Mouse (Mus musculus) liver (tissue): ENCODE results near the gene Hps4.

Source experiments
- DNase-seq: peaks from one replicate; pipeline ENCODE4 v3.0.0-alpha.2; 2020; ENCODE audit warnings: mixed read lengths

The Hps4 gene

DNA sequence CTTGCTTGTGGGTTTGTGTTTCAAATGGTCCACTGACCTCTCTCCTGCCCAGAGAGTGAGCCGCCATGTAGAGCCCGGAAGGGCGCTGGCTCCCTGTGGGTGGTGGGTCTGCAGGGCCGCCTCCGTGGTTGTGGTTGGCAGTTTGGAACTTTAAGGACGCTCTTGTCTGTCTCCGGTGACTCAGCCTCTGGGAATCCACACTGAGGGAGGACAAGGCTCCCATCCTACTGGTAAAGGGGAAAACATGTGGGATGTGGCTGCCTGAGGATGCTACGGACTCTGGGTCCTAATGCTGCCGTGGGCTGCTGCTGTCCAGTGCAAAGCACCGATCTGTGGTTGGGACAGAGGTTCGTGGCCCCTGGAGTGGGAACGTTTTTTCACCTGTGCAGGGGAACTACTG, 25.0 kb downstream of the Hps4 start:
- no peak for DNase-seq

DNA sequence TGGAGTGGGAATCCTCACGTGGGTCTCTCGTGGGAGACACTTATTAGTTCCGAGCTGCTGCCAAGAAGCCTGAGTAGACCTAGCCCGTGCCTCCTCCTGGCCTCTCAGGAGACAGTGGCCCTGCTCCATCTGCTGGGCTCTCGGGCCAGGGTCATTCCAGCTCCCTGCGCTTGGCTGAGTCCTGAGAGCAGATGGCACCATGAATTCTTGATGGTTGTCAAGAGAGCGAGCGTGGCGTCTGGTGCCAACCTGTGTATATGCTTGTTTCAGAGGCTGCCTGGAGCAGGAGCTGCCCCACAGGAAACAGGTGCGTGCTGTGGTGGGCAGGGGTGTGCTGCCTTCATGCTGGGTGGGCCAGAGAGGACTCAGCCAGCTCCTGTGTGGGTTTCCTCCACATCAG, 25.8 kb downstream of the Hps4 start:
- DNase-seq, result no peak

DNA sequence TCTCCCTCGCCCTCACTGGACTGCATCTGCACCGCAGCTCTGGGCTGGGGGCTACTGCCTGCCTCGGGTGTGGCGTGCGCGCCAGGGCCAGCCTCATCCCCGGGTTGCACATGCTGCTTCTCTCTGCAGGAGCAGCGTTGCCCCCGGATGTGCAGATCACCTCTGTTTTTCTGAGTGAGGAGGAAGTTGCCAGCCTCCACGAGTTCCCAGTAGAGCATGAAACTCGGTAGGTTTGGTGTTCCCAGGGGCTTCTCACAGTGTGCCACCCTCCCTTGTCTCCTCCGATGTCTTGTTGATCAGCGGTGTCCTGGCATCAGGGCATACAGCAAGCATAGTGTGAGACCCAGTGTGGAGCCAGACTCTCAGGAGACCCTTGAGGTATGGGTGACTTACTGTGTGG, 26.4 kb downstream of the Hps4 start:
- DNase-seq, result no peak

DNA sequence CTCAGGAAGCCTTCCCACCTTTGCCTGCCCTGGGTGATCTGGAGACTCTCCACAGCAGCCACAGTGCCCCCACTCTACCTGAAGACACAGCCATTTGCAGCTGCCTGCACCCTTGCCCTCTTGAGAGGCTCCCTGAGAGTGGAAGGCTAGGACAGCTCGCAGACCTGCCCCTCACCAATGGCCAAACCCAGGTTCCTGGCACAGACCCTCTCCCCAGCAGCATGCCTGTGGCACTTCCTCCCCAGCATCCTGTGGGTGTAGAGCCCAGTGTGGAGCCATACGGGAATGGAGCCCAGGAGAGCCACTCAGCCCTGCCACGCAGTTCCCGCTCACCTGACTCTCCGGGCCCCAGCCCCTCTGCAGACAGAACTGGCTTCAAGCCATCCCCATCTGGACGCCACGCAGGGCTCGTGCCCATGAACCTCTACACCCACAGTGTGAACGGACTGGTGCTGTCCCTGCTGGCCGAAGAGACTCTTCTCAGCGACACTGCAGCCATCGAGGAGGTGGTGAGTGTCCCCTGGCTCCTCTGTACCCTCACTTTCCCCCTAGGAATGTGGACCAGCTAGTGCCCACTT, 27.4 kb downstream of the Hps4 start:
- no peak for DNase-seq

DNA sequence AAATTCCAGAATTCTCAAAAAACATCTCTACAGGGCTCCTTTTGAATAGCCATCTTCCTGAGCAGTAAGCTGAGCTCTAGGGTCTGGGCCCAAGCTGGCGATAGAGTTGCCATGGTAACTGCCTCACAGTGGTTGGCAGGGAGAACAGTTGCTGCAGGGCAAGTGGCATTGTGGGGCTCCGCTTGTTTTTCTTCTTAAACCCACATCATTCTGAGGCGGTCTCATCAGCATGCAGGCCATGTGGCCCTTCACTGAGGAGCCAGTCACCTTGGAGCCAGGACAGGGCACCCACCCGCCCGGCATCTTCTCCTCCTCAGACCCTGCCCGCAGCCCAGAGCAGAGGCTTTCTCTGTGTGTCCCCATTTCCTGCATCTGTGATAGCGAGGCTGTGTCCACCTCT, 29.1 kb downstream of the Hps4 start:
- DNase-seq, result no peak

DNA sequence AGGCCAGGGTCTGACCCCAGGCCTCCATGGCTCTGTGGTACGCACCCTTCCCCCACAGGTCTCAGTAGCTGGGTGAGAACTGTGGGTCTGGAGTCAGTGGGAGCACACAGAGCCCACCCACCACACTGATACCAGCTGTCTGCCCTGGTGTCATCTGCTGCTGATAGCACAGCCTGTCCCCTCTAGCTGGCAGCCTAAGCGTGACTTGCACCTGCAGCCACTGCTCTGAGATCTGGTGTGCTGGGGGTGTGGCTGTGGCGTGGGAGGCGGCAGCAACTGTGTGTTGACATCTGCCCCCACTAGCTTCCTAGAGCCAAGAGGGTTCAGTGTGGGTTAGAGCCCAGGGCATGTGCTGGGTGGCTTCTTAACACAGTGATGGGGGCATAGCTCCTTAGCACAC, 33.2 kb downstream of the Hps4 start:
- DNase-seq, result no peak

DNA sequence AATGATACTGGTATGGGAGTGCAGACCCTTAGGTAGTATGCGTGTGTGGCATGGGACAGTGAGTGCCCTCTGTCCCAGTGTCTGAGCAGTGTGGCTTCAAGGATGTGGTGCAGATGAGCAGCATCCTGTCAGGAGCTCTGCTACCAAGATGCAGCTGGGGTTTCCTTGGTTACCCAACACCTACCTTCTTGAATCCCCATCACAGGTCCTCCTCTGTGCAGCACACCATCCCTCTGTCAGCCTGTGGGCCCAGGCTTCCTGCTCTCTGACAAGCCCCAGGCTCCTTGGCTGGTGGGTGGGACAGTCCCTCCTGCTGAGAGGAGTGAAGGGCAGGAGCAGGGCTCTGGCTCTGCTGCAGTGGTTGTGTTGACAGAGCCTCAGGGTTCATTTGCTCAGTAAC, 34.5 kb downstream of the Hps4 start:
- no peak for DNase-seq

DNA sequence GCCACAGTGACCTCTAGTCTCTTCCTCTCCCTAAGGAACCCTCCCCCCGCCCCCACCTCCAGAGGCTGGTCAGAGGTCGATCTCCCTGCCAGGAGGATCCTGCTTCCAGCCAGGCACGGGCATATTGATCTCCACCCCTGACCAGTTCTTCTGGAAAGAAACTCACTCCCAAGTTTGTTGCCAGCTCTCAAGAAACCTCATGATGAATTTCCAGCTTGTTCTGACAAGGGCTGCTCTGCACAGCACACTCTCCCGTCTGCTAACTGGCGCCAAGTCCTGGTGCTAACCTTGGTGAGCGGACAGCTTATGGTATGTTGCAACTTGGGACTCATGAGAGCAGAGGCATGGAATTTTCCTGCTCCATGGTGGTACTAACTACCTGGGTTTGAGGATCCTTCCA, 35.8 kb downstream of the Hps4 start:
- no peak for DNase-seq

DNA sequence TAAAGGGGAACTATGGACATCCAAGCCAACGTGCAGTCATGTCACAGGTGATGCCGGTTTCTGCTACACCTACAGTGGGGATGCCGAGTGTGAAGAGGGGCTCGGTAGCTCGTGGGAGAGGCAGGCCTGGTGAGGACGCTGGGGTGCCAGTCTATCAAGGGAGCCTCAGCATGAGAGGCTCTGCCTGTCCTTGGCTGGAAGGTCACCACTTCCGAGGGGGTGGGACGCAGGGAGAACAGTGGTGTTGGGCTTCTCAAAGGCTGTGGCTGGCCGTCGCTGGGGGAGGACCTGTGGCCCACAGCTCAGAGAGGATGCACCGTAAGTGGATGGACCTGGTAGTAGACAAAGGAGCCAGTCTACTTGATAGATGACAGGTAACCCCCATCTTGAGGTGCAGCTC, 38.3 kb downstream of the Hps4 start:
- no peak for DNase-seq

DNA sequence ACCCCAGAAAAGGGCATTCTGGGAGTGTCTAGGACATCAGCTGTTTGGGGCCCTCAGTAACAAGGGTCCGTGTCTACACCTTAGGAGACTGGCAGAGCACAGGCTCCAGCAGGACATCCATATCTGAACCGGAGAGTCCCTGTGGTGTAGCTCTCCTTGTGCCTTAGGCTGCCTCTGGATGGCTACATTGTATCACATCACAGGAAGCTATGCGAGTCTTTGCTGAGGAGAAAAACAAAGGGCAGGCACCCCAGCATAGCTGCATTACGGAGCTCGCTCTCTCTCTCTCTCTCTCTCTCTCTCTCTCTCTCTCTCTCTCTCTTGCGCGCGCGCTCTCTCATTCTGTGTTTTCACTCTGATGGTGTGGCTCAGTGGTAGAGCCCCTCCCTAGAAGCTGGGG, 39.2 kb downstream of the Hps4 start:
- DNase-seq, result no peak

DNA sequence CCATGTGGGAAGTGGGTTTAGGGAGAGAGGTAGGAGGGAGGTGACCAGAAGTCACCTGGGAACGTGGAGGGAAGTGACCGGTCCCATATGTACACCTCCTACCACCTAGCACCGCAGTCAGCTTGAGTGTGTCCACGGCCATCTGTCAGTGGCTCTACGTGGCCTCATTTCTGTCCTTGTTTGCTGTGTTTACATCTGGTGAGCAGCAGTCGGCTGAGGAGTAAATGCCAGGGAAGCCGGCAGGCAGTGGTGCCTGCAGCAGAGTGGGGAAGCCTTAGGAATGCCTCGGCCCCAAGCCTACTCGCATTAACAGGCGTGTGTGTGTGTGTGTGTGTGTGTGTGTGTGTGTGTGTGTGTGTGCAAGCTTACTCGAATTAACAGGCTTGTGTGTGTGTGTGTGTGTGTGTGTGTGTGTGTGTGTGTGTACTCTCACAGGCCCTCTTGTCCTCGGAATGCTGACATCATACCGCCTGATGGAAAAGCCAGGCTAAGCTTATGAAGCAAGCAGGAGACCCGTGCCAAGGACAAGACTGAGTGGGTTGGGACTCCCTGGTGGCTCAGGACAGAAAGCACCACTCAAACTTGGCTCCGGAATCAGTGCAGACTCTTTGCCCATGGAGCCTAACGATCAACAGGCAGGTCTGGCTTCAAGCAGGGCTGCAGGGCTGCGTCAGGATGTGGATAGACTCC, 39.9 kb downstream of the Hps4 start:
- DNase-seq, result no peak

DNA sequence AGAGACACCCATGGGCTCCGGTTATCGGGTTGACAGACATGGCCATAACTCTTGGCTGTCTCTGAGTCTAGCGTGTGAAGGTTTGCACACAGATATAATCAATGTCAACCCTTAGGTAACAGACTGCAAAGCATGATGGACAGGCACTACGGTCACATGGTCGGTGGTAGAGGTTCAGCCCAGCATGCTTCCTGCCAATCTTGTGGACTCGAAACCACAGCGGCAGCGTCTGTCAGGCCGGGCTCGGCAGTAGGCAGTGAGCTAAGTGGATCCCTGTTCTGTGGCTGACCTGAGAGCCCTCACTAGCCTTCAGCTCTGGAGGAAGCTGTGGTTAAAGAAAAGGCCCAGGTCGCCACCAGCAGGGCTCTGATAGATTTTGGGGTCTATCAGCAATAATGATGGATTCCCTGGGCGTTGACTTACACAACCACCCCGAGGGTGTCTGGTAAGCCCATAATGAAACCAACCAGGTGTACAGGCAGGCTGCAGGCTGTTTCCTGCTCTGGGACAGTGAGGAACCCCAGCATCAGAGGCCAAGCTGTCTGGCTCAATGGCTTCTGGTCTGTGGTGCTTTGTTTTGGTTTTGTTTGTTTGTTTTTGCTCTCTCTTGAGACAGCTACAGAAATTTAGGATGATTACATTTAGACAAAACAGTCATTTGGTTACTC, 42.1 kb downstream of the Hps4 start:
- DNase-seq, result peak; percentile 18

DNA sequence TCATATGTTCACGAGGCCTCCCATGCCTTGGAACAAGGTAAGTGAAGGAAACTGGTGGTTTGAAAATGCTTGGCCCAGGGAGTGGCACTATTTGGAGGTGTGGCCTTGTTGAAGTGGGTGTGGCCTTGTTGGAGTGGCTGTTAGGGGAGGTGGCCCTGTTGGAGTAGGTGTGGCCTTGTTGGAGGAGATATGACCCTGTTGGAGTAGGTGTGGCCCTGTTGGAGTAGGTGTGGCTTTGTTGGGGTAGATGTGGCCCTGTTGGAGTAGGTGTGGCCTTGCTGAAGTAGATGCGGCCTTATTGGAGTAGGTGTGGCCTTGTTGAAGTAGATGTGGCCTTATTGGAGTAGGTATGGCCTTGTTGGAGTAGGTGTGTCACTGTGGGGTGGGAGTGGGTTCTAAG, 43.1 kb downstream of the Hps4 start:
- DNase-seq, result peak; percentile 79

DNA sequence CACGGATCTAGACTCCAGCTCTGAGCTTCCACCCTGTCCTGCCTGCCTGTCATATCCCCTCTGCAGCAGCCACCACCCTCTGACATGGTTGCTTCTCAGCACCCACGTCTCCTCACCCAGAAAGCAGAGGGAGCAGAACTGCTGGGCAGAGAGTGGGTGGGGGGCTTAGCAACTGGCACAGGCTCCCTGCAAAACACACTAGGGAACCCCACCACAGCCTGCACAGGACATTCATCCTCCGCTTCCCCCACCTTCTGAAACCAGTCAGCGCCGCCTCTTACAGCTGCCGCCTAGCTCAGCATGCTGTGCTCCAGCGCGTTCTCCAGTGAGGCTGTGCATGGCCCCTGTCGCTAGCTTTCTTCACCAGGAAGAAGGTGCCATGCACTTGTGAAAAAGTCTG, 46.5 kb downstream of the Hps4 start:
- DNase-seq, result no peak

DNA sequence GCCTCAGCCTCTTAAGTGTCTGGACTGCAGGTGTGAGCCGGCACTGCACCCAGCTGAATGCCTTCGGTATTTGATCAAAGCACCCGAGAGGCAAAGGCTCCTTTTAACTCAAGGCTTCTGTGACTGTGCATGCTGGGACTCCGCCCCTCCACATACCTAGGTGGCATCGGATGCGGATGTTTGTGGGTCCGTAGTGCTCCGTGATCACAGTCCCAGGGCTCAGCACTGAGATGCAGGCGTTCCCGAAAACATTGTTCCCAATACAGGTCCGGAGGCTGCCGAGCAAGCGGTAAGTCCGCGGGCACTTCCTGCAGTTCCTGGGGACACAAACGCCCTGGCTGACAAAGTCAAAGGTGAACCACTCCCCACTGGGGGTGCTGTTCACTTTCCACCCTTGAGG, 48.1 kb downstream of the Hps4 start:
- DNase-seq, result no peak

DNA sequence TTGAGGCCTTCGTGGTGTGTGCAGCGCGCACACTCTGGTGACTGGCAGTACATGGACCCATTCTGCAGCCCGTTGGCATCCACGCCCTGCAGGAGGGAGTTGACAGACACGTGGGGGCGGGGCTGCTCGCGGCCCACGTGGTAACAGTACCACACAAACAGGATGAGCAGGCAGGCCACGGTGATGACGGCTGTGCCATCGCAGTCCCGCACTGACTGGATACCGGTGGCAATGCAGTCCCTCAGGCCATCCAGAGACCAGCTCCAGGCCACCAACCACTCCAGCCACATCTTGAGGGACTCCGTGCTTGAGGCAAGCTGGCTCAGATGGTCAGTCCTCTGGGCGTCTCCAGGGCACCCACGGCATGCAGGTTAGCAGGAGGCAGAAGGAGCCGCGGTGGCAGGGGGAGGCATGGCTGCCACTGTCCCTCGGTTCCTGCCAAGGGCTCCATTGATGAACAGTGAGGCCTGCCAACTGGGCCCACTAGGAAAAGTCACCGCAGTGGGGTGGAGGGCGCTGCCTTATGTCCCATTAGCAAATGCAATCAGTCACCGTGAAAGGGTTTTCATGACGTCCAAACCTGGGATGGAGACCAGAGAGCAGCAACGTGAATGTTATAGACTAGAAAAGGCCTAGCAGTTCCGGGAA, 48.9 kb downstream of the Hps4 start:
- no peak for DNase-seq

DNA sequence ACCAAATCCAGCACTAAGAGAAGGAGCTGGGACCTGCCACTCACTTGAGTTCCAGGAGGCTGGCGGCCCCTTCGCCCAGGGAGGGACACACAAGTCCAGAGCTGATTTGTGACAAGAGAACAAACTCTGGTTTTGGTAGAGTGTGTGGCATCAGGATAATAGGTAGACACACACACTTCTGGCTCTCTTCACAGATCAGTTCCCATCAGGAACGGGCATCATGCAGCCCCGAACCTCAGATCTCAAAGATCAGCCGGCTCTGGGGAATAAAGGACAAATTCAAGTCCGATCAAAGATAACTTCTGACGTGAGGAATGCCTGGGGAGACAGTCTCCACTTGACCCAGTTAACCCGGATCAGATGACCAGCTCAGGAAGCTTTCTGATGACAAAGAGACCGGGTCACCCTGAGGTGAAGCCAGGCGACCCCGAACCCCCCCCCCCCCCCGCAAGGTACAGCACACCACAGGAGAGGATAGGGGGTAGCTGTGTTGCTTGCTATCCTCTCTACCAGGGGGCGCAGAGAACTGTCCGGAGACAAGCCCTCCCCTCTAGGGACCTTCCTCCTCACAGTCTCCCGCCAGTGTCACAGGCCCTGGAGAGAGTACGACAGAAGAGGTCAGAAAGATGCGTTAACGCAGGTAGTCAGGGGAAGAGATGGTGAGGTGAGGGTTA, 51.0 kb downstream of the Hps4 start:
- DNase-seq, result no peak

DNA sequence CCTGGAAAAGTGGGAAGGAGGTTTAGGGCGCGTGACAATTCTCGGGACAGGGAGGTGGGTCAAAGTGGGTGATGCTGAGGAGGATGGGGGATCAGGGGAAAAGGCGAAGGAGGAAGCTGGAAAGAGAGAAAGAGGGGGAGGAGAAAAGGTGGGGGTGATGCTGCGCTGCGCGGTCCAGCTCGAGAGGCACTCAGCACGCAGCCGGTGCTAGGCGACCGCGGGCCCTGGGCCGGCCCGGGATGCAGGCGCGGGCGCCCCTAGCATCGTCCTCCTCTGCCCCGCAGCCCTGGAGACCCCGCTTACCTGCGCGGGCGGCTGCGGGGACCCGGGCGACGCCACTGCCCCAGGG, 51.5 kb downstream of the Hps4 start:
- no peak for DNase-seq

DNA sequence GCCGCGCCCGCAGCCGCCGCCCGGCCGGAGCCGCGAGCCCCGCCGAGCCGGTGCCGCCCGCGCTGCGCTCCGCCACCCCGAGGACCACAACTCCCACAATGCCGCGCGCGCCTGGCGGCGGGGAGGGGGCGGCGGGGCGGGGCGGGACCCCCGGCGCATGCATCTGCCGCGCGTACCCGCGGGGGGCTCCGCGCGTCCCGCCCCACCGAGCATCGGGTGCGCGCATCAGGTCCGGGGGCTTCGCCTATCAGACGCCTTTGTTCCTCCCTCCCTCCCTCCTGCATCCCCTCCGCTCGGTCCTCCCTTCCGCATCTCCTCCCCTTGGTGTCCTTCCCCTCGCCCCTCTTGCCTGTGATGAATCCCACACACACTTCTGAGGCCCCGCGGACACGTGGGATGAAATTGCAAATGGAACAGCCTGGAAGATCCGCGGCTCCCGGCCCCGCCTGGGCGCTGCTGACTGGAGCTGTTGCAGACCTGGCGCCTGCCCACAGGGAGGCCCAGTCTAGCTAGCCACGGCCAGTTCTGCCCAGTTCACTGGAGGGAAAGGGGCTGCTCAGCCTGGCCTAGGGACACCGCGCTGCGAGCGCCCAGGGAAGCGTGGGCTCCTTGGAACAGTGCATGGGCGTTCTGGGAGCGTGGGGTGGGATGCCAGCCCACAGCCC, 52.0 kb downstream of the Hps4 start, which contains the start of gene Asphd2:
Gene Asphd2 (minus strand): TSS at position 88 of the 665 bp plus-strand sequence.
- DNase-seq, result peak; percentile 54

DNA sequence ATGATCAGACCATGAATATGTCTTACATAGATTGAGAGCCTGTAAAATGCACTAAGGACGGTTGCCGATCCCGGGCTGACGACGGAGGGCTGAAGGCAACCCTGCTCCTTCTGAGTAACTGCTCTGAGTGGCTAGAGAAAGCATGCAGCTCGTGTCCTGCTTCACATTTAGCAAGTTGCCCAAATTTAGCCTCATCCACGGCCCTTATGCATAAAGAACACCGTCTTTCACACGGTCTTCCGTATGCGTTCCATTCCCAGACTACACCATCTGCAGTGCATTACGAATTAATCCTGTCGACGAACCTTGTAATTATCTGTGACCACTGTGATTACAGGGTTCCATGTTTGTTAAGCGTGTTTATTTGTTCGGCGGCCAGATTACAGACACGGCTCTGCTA, 53.2 kb downstream of the Hps4 start:
- no peak for DNase-seq

DNA sequence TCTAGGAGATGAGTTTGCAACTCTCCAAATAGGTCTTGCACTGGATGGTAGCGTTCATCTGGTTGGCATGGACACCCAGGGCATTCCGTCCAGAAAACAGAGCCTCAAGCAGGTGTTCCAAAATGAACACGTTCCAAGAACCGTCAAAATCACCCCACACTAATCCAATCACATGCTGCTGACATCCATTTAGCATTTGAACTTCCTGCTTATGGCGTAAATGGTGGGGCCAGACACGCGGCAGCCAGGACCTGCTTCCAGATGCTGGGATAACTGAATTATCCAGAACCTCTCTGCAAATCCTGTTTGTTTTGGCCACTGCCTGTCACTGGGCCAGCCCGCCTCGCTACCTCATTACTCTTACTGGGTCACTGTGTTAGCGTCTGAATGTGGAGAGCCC, 56.4 kb downstream of the Hps4 start:
- no peak for DNase-seq

DNA sequence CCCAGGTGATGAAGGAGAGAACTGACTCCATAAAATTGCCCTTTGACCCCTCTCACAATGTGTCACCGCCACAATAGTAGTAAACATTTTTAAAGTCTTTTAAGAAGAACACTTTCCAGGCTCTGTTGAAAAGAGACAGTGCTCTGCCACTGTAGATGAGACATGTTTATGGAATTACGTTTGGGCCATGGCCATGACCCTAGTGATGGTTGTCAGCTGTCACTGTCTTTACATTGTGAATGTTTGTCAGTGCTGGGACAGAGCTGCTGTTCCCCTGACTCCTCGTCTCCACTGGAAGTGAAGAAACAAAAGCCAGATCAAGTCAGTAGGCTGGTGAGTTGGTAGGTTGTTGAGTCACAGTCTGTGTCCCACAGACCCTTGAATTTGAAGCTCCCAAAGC, 59.6 kb downstream of the Hps4 start:
- DNase-seq, result no peak

DNA sequence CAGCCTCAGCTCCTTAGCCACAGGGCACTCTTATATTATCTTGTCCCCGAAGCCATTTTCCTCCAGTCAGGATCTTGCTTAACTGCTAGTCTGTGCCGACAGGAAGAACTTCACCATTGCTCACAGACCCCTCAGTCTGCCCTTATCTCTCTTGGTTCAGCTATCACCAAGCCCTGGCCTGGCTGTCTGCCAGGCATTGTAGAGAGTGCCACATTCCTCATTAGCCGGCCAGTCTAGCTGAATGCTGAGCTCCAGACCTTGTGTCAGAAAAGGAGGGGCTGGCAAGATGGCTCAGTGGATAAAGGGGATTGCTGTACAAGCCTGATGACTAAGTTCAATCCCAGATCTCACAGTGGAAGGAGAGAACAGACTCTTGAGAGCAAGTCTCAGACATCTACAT, 63.1 kb downstream of the Hps4 start:
- DNase-seq, result no peak
